26 mouse cellular contexts compared by ENCODE assay signal in the genomic region with DNA sequence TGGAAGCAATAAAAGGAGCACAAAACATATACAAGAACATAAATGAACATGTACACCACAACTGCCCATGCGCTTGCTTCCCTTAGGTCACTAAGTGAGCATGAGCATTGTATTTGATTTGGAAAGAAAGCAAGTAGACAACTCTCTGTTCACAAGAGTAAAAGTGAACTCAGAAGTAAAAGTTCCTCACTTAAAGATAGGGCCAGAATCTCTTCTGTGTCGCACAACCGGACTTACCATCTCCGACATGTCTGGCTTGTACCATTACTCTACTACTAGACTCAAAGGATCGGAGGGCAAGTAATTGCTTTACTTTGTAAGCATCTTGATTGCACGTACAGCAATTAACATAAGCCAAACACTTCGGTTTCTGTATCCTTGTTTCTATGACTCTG. TPM values are rescaled to one million over a fixed set of nuclear protein-coding genes. Genes with fewer than 3 reads are reported as not detected.
DNase-seq lines count a peak whose midpoint lies in the region; ATAC-seq and TF ChIP-seq lines count a peak whose summit lies in the region.
"Had no signal": no experiment of that assay in that cellular context is flagged by ENCODE, and none has a peak within 500 bp of the region (broad histone marks: within the 10 kb centered on the region; RNA-seq: fewer than 3 reads in every experiment).

No protein-coding gene starts in this region.

- H3K9ac ChIP-seq in heart, postnatal 0 days (replicated peaks; ENCODE audit: low read depth, low read length), result no peak overlapping the region
- no peak overlapping the region for H3K9ac ChIP-seq in midbrain, embryonic 11.5 days (ENCODE audit: low read length)
- H3K9ac ChIP-seq in midbrain, embryonic 13.5 days (replicated peaks), result no peak overlapping the region
- H3K9ac ChIP-seq in CH12.LX (ENCODE audit: insufficient read depth, low read depth), result peak overlapping the region; percentile 69
- no peak overlapping the region for H3K9ac ChIP-seq in forebrain, embryonic 12.5 days
- H3K9ac ChIP-seq in lung, postnatal 0 days (replicated peaks; ENCODE audit: low read depth), result no peak overlapping the region
- H3K9ac ChIP-seq: embryonic facial prominence, embryonic 13.5 days; embryonic facial prominence, embryonic 15.5 days; forebrain, embryonic 13.5 days; forebrain, embryonic 15.5 days; forebrain, postnatal 0 days had no signal

- in situ Hi-C loops in CH12.LX (cut with MboI; ENCODE audit: low pct_ligation_motif_present, low pct_unique_long_range_greater_than_20kb, low sequenced_read_pairs), result loop anchor here (10.0 to 25.0 kb wide), 3 partner anchors 61 to 392 kb away; a partner anchor contains a TSS

- TF ChIP-seq EP300 in heart, postnatal 0 days (IDR thresholded peaks at IDR 0.05; ENCODE audit: low read depth), result no peak
- no peak for TF ChIP-seq EP300 in CH12.LX (IDR thresholded peaks at IDR 0.05; ENCODE audit: low read length)
- no peak for TF ChIP-seq EP300 in lung, postnatal 0 days (IDR thresholded peaks at IDR 0.05)

- dilution Hi-C loops in CH12.LX (cut with MboI; ENCODE audit: extremely low pct_ligation_motif_present, extremely low pct_unique_long_range_greater_than_20kb, low sequenced_read_pairs), result no loop called here

- WGBS in heart, postnatal 0 days, result 89% methylated on average over 7 of the region's 7 CpGs
- 92% methylated on average over 7 of the region's 7 CpGs for WGBS in midbrain, embryonic 11.5 days
- 92% methylated on average over 7 of the region's 7 CpGs for WGBS in midbrain, embryonic 13.5 days
- 83% methylated on average over 7 of the region's 7 CpGs for WGBS in forebrain, embryonic 12.5 days
- 91% methylated on average over 7 of the region's 7 CpGs for WGBS in lung, postnatal 0 days

- no peak for DNase-seq in heart, postnatal 0 days (ENCODE audit: low spot score)
- DNase-seq in heart, adult 11 months, result no peak
- peak; percentile 62 for DNase-seq in midbrain, embryonic 11.5 days (ENCODE audit: low spot score, missing footprints)
- no peak for DNase-seq in CH12.LX (ENCODE audit: extremely low read depth)
- no peak for DNase-seq in lung, postnatal 0 days (ENCODE audit: low spot score)
- DNase-seq: adrenal gland, adult 2 months; adrenal gland, postnatal 10 days; adrenal gland, postnatal 25 days; B cell, adult 2 months; cerebellum, adult 11 months; cerebellum, adult 18-20 months; cerebellum, adult 8-10 months; cerebellum, adult 9-11 months; cerebellum, postnatal 14 days; cerebellum, postnatal 36 days; embryo, embryonic 11 days; forebrain, postnatal 0 days had no signal

- peaks cover 24% of the 10 kb centered on the region for H3K79me2 ChIP-seq in CH12.LX (replicated peaks; ENCODE audit: control insufficient read depth, extremely low read depth, insufficient read depth, poor library complexity, severe bottlenecking)

- H3K4me2 ChIP-seq in heart, postnatal 0 days (ENCODE audit: low read depth, low read length), result no peak overlapping the region
- no peak overlapping the region for H3K4me2 ChIP-seq in midbrain, embryonic 11.5 days
- H3K4me2 ChIP-seq in midbrain, embryonic 13.5 days (replicated peaks), result no peak overlapping the region
- peak overlapping the region; percentile 90 for H3K4me2 ChIP-seq in CH12.LX (ENCODE audit: insufficient read depth, low read depth, poor library complexity, severe bottlenecking)
- no peak overlapping the region for H3K4me2 ChIP-seq in forebrain, embryonic 12.5 days
- no peak overlapping the region for H3K4me2 ChIP-seq in lung, postnatal 0 days (replicated peaks; ENCODE audit: low read depth, low read length)
- H3K4me2 ChIP-seq: embryonic facial prominence, embryonic 13.5 days; embryonic facial prominence, embryonic 15.5 days; forebrain, embryonic 13.5 days; forebrain, embryonic 15.5 days had no signal

- TF ChIP-seq CTCF in heart, postnatal 0 days (IDR thresholded peaks at IDR 0.05; ENCODE audit: low read depth), result no peak
- TF ChIP-seq CTCF in CH12.LX (conservative IDR thresholded peaks at IDR 0.05 in 1 of 2, IDR thresholded peaks at IDR 0.05 in 1 of 2; ENCODE audit: low read depth in 2 of 2, low read length in 2 of 2), result no peak
- no peak for TF ChIP-seq CTCF in lung, postnatal 0 days (IDR thresholded peaks at IDR 0.05)

- no peaks in the 10 kb centered on the region for H3K27me3 ChIP-seq in heart, postnatal 0 days (ENCODE audit: control insufficient read depth, insufficient read depth, low read length)
- no peaks in the 10 kb centered on the region for H3K27me3 ChIP-seq in midbrain, embryonic 11.5 days (ENCODE audit: control insufficient read depth, insufficient read depth, low read length)
- no peaks in the 10 kb centered on the region for H3K27me3 ChIP-seq in midbrain, embryonic 13.5 days
- peaks cover 1% of the 10 kb centered on the region for H3K27me3 ChIP-seq in CH12.LX (replicated peaks)
- no peaks in the 10 kb centered on the region for H3K27me3 ChIP-seq in forebrain, embryonic 12.5 days
- H3K27me3 ChIP-seq in lung, postnatal 0 days (replicated peaks; ENCODE audit: insufficient read depth, low read length), result no peaks in the 10 kb centered on the region
- H3K27me3 ChIP-seq: embryonic facial prominence, embryonic 13.5 days; embryonic facial prominence, embryonic 15.5 days; forebrain, embryonic 13.5 days; forebrain, embryonic 15.5 days had no signal

- no peaks in the 10 kb centered on the region for H3K36me3 ChIP-seq in heart, postnatal 0 days (replicated peaks; ENCODE audit: control insufficient read depth, insufficient read depth, low read length)
- no peaks in the 10 kb centered on the region for H3K36me3 ChIP-seq in midbrain, embryonic 11.5 days (ENCODE audit: control insufficient read depth, insufficient read depth, low read length)
- H3K36me3 ChIP-seq in midbrain, embryonic 13.5 days, result no peaks in the 10 kb centered on the region
- no peaks in the 10 kb centered on the region for H3K36me3 ChIP-seq in CH12.LX (replicated peaks in 1 of 2; ENCODE audit: control insufficient read depth in 1 of 2, insufficient read depth in 1 of 2, low read length in 1 of 2)
- H3K36me3 ChIP-seq in forebrain, embryonic 12.5 days (replicated peaks), result no peaks in the 10 kb centered on the region
- H3K36me3 ChIP-seq in lung, postnatal 0 days (ENCODE audit: insufficient read depth, low read length), result no peaks in the 10 kb centered on the region
- H3K36me3 ChIP-seq: embryonic facial prominence, embryonic 13.5 days; embryonic facial prominence, embryonic 15.5 days; forebrain, embryonic 10.5 days; forebrain, embryonic 15.5 days had no signal

- no peak for TF ChIP-seq RAD21 in CH12.LX (IDR thresholded peaks at IDR 0.05; ENCODE audit: low read depth, low read length)

- H3K4me1 ChIP-seq in heart, postnatal 0 days (ENCODE audit: control insufficient read depth, insufficient read depth), result peaks cover 45% of the 10 kb centered on the region
- H3K4me1 ChIP-seq in midbrain, embryonic 11.5 days (ENCODE audit: control insufficient read depth, insufficient read depth, low read length), result peaks cover 16% of the 10 kb centered on the region
- peaks cover 53% of the 10 kb centered on the region for H3K4me1 ChIP-seq in midbrain, embryonic 13.5 days (replicated peaks)
- peaks cover 0 to 66% of the 10 kb centered on the region in 2 experiments; a peak in 3 of 4 replicates for H3K4me1 ChIP-seq in CH12.LX (ENCODE audit: control insufficient read depth in 1 of 2, insufficient read depth in 2 of 2)
- peaks cover 57% of the 10 kb centered on the region for H3K4me1 ChIP-seq in forebrain, embryonic 12.5 days
- H3K4me1 ChIP-seq in lung, postnatal 0 days (ENCODE audit: insufficient read depth, low read depth, low read length), result peaks cover 8% of the 10 kb centered on the region

- ATAC-seq in heart, postnatal 0 days (ENCODE audit: insufficient read depth, low read depth), result no peak
- no peak for ATAC-seq in midbrain, embryonic 11.5 days (ENCODE audit: low FRiP score)
- no peak for ATAC-seq in midbrain, embryonic 13.5 days
- no peak for ATAC-seq in forebrain, embryonic 12.5 days (ENCODE audit: low FRiP score)
- no peak for ATAC-seq in lung, postnatal 0 days
- ATAC-seq: CD4-positive, CD25-positive, alpha-beta regulatory T cell, adult 4 months; forebrain, embryonic 13.5 days; forebrain, embryonic 15.5 days; forebrain, postnatal 0 days had no signal

- H3K27ac ChIP-seq in heart, postnatal 0 days (ENCODE audit: low read depth), result 0 out of 2 replicates have a peak overlapping the region, but pooled peaks have one; percentile 26
- no peak overlapping the region for H3K27ac ChIP-seq in midbrain, embryonic 11.5 days (ENCODE audit: low read depth, low read length)
- H3K27ac ChIP-seq in midbrain, embryonic 13.5 days, result no peak overlapping the region
- peak overlapping the region; percentile 40 for H3K27ac ChIP-seq in CH12.LX (ENCODE audit: insufficient read depth, low read depth)
- H3K27ac ChIP-seq in forebrain, embryonic 12.5 days, result no peak overlapping the region
- no peak overlapping the region for H3K27ac ChIP-seq in lung, postnatal 0 days (ENCODE audit: low read length)
- H3K27ac ChIP-seq: embryonic facial prominence, embryonic 13.5 days; embryonic facial prominence, embryonic 15.5 days; forebrain, embryonic 10.5 days; forebrain, embryonic 13.5 days; forebrain, embryonic 15.5 days had no signal

- no peaks in the 10 kb centered on the region for H3K9me3 ChIP-seq in heart, postnatal 0 days (replicated peaks; ENCODE audit: control insufficient read depth, low read length)
- no peaks in the 10 kb centered on the region for H3K9me3 ChIP-seq in midbrain, embryonic 11.5 days (ENCODE audit: control insufficient read depth, low read length)
- H3K9me3 ChIP-seq in midbrain, embryonic 13.5 days, result no peaks in the 10 kb centered on the region
- no peaks in the 10 kb centered on the region for H3K9me3 ChIP-seq in CH12.LX (replicated peaks; ENCODE audit: low read length)
- H3K9me3 ChIP-seq in forebrain, embryonic 12.5 days, result no peaks in the 10 kb centered on the region
- H3K9me3 ChIP-seq in lung, postnatal 0 days (ENCODE audit: low read length), result no peaks in the 10 kb centered on the region
- H3K9me3 ChIP-seq: embryonic facial prominence, embryonic 13.5 days; embryonic facial prominence, embryonic 15.5 days; forebrain, embryonic 10.5 days; forebrain, embryonic 13.5 days; forebrain, embryonic 15.5 days had no signal

- H3K4me3 ChIP-seq in heart, postnatal 0 days (ENCODE audit: low read depth, low read length), result no peak overlapping the region
- H3K4me3 ChIP-seq in midbrain, embryonic 11.5 days (ENCODE audit: low read depth, low read length), result no peak overlapping the region
- H3K4me3 ChIP-seq in midbrain, embryonic 13.5 days (replicated peaks), result no peak overlapping the region
- peak overlapping the region in 2 of 3 experiments; percentile 31 to 39 for H3K4me3 ChIP-seq in CH12.LX (replicated peaks in 1 of 3; ENCODE audit: low read depth in 2 of 3, low read length in 2 of 3, poor library complexity in 1 of 3)
- H3K4me3 ChIP-seq in forebrain, embryonic 12.5 days (replicated peaks), result no peak overlapping the region
- no peak overlapping the region for H3K4me3 ChIP-seq in lung, postnatal 0 days (ENCODE audit: low read depth, low read length)
- H3K4me3 ChIP-seq: embryonic facial prominence, embryonic 13.5 days; embryonic facial prominence, embryonic 15.5 days; erythroblast, embryonic 14.5 days; forebrain, embryonic 10.5 days; forebrain, embryonic 13.5 days; forebrain, embryonic 15.5 days had no signal

- TF ChIP-seq POLR2A in CH12.LX (IDR thresholded peaks at IDR 0.05; ENCODE audit: low read depth, low read length), result no peak

RNA-seq across cellular contexts. Expression of a gene that starts 6.8 kb away (rescaled TPM):
- 15.3 and 27.0 TPM in 2 replicates for total RNA-seq in heart, postnatal 0 days (2014; rRNA removed; ENCODE audit: low replicate concordance)
- 5.2 and 5.7 TPM in 2 replicates for polyA plus RNA-seq in heart, postnatal 0 days (2015; fragmentation: Nextera tagmentation; extraction: Ambion mirVana)
- polyA plus RNA-seq in midbrain, embryonic 11.5 days (2014; fragmentation: Nextera tagmentation; extraction: Ambion mirVana), result 31.3 and 32.1 TPM in 2 replicates
- polyA plus RNA-seq in midbrain, embryonic 13.5 days (2015; fragmentation: Nextera tagmentation; extraction: Ambion mirVana), result 26.0 and 27.7 TPM in 2 replicates
- 6.4 and 8.0 TPM in 2 replicates for total RNA-seq in CH12.LX (2012; rRNA removed)
- total RNA-seq in CH12.LX (2014; rRNA removed), result 6.6 and 7.4 TPM in 2 replicates
- 11.7 and 18.3 TPM in 2 replicates for polyA plus RNA-seq in CH12.LX (2012; ENCODE audit: insufficient read length, low read depth)
- 27.8 and 29.6 TPM in 2 replicates for polyA plus RNA-seq in forebrain, embryonic 12.5 days (2016; fragmentation: Nextera tagmentation; extraction: Ambion mirVana)
- polyA plus RNA-seq in lung, postnatal 0 days (2015; fragmentation: Nextera tagmentation; extraction: Ambion mirVana), result 7.9 and 8.1 TPM in 2 replicates

Comparison
In these comparisons a context has a peak if more than half of its experiments do, and no peak if none do; other contexts are left out.
1. H3K27ac ChIP-seq: peak in heart, postnatal 0 days (single experiment) and CH12.LX (single experiment); none in midbrain, embryonic 11.5 days (single experiment), midbrain, embryonic 13.5 days (single experiment), forebrain, embryonic 12.5 days (single experiment) and lung, postnatal 0 days (single experiment).
2. H3K4me3 ChIP-seq: peak in CH12.LX (2 of 3); none in heart, postnatal 0 days (single experiment), midbrain, embryonic 11.5 days (single experiment), midbrain, embryonic 13.5 days (single experiment), forebrain, embryonic 12.5 days (single experiment) and lung, postnatal 0 days (single experiment).